Mouse (Mus musculus) CH12.LX (cell line): ENCODE results near the gene Poc1b.

ENCODE experiments used
- CTCF ChIP-seq, 2 experiments: IDR thresholded peaks in 1 of 2; conservative IDR thresholded peaks in 1 of 2; 2 replicates each; pipeline ENCODE4 v1.5.1; 2011 to 2012; ENCODE audit warnings: low read depth in 2 of 2, low read length in 2 of 2, improper control_type of control experiment in 1 of 2, inconsistent platforms in 1 of 2, mild to moderate bottlenecking in 1 of 2, moderate library complexity in 1 of 2
- MAX ChIP-seq: IDR thresholded peaks from 2 replicates; pipeline ENCODE4 v1.6.1; 2011; ENCODE audit warnings: low read length, improper control_type of control experiment
- UBTF ChIP-seq: IDR thresholded peaks from 2 replicates; pipeline ENCODE4 v1.6.1; 2012; ENCODE audit warnings: low read depth, mild to moderate bottlenecking, inconsistent platforms, low read length, improper control_type of control experiment, moderate library complexity

GRCm38 (mm10) chr10:99234336-99234735 is 127.5 kb downstream of the Poc1b start:
- TF ChIP-seq UBTF = no peak
- TF ChIP-seq CTCF (conservative IDR thresholded peaks at IDR 0.05 in 1 of 2, IDR thresholded peaks at IDR 0.05 in 1 of 2; ENCODE audit: low read depth in 2 of 2, low read length in 2 of 2) = no peak
- no peak for TF ChIP-seq MAX
